Mouse (Mus musculus): Measurements from ENCODE around the gene Cradd.

The Cradd gene

DNA sequence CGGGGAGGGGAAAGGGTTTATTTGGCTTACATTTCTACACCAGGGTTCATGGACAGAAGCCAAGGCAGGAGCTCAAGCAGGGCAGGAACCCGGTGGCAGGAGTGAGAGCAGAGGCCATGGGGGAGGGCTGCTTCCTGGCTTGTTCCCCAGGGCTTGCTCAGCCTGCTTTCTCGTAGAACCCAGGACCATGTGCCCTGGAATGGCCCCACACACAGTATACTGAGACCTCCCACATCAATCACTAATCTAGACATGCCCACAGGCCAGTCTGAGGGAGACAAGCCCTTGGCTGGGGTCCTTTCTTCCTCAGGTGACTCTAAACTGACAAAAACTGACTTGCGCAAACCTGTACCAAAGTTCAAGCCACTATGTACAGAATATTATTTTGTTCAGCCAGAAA is 19.7 kb downstream of the Cradd start:
- no peak for DNase-seq

DNA sequence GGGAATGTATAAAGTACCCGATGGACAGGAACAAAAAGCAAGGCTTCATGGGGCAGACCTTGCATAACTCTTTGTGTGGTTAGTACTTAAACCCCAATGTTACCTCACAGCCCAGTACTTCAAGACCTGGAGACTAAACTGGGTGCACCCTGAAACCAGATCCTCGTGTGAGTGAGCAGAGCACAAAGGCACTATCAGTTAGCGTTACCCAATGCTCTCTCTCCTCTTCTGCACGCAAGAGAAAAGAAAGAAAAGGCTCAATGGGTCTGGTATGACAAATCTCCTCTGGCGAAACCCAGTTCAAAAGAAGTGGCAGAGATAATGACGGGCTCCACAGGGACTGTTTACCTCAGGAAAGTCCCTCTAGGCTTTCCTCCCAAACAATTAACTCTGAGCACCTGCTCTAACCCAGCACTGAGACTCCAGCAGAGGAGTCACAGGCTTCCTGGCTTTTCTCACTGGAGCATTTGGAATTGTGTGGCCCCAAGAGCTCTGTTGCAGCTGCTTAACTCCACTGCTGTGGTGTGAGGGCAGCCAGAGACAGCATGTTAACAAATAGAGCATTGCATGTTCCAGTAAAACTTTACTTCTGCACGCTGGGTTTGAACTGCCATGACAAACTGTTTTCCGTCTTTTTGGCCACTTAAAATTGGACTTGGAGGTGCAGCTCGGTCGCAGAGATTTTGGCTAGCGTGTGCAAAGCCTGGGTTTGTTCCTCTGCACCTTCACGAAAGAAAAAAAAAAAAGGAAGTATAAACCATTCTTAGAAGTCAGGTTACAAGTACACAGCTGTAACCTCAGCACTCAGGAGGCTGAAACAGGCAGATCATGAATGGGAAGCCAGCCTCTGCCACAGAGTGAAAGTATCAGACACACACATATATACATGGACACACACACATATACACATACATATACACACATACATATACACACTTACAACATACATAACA is 21.4 kb downstream of the Cradd start:
- DNase-seq: no peak

DNA sequence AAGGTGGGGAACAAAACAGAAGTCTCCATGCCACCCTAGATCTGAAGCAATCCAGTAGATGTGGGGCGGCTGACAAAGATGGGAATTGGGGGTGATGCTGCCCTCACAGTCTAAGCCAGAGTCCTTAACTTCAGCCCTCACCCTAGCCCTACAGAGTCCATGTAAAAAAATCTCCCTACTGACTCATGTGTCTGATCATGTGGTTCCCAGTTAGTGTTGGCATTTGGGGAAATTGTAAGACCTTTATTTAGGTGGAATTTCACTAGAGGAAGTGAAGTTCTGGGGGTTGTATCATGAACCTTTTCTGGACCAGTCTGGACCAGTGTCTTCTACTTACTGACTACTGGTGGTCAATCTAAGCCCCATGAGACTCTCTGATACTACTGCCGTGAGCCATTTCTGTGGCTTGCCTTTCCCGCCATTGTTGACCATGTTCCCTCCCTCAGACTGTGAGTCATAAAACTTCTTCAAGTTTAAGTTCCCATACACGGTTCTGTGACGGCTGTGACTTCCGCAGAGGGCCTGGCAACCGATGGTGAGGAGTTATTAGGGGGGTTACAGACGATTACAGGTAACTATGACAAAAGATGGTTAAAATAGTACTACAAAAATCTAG is 23.6 kb downstream of the Cradd start:
- DNase-seq: no peak

DNA sequence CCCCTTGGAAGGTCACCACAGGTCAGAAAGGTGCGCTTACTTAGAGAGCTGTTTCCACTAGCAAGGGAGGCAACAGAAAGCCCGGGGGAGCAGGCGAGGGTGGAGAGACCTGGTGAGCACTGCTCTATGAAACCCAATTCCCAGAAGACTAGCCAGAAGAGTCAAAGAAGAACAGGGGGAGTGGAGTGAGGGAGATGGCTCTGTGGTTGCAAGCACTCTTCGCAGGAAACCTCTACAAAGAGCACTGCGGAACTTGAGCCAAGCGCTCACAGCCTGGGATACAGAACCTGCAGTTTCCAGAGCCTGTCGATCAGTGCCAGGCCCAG is 24.2 kb downstream of the Cradd start:
- no peak for DNase-seq

DNA sequence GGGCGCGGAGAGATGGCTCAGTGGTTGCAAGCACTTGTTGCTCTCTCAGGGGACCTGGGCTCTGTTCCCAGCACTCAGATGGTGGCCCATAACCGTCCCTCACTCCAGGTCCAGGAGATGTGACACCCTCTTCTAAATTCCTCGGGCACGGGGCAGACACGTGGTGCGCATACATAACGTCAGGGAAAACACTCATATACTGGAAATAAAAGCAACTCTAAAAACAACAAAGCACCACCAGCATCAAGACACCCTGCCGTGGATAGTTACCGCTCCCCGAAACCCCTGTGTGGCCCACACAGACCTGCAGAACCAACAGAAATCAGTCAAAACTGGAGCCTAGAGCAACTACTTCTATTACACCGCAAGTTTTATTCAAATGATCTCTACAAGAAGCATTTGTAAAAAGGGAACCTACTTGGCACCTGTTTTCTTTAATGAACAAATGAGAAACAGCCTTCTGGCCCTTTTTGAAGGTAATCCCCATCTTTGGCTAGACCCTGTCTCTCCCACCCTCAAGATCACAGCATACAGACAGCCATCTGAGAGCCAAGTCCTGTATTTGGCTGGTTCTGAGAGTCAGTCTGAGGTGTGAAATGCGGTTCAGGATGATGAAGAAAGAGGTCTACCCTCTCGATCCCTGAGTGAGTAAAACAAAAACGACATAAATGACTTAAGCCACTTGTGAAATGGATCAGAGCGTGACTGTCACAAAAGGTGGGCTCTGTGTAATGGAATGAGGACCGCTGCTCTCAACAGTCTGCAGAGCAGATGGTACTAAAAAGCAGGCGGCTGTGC is 24.7 kb downstream of the Cradd start:
- no peak for DNase-seq

DNA sequence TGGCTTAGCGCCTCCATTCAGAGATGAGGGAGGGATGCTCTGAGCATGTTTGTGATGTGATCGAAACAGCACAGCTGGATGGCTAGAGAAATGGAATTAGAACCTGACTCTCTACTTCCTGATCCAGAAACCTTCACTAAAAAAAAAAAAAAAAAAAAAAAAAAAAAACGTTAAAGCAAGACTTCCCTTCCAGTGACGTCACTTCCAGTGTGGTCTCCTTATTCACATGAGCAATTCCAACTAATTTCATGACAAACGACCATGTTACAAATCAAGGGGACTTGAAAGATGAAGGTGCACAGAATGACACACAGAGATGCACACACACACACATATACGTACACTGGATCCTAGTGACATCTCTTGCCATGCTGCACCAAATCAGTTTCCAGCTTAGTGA is 25.4 kb downstream of the Cradd start:
- DNase-seq: no peak

DNA sequence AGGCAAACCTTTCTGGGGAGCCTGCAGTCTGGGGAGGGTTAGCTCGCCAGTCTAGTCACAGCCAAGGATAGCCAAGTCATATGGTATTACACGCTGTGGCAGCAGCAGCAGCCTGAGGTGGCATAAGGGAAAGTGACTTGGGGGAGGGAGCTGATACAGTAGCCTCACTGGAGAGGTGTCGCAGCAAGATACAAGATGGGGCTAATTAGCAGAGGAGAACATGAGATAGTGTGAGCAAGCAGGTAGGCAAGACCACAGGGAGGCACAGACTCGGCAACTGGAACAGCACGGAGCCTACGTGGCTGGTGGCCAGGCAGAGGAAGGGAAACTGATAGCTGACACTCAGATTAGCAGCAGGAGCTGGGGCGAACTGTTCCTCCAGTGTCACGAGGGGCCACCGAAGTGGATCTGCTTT is 26.2 kb downstream of the Cradd start:
- DNase-seq: peak; percentile 68

DNA sequence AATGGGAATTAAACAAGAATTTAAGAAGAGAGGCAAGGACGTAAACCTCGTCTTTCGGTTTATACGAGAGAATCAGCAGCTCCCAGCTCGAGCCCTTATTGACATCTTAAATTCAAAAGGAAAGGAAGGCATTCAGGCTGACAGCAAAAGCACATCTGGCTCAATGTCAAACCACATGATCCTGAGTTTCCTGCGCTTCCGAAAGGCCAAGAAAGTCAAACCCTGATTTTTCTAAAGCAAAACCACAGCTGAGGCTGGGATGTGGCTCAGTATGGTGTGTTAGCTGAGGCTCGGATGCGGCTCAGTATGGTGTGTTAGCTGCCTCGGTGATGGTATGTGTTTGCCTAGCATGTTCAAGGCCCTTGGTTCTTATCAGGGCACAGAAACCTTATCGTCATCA is 26.9 kb downstream of the Cradd start:
- no peak for DNase-seq

DNA sequence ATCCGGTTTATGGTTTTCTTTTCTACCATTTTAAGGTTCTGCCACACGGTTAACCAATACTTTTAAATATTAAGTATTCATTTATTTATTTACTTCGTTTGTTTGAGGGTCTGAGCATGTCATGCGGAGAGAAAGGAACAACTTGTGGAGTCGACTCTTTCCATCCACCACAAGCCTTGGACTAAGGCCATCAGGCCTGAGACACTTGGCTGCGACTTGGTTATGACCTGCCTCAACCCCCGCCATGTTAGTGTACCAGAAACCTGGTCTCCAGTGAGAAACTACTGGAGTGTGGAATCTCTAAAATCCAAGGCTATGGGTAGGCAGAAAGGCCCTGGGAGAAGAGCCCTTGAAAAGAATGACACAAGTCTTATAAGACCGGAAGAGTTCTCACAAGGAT is 30.7 kb downstream of the Cradd start:
- no peak for DNase-seq

DNA sequence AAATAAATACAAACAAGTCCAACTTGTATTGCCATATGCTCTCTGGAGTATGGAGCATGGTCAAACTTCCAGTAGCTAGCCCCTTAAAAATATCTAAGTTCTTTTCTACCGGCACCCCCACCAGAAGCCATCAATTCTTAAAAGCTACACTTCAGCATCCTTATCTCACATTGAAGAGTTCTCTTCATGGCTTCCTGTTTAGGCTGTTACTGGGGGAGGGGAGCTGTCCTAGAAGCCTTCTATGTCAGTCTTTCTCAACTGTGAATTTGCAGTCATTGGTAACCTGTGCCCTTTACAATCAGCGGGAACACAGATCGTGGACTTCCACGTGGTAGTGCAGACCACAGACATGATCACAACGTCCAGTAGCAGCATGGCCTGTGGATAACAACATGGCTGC is 31.7 kb downstream of the Cradd start:
- no peak for DNase-seq

DNA sequence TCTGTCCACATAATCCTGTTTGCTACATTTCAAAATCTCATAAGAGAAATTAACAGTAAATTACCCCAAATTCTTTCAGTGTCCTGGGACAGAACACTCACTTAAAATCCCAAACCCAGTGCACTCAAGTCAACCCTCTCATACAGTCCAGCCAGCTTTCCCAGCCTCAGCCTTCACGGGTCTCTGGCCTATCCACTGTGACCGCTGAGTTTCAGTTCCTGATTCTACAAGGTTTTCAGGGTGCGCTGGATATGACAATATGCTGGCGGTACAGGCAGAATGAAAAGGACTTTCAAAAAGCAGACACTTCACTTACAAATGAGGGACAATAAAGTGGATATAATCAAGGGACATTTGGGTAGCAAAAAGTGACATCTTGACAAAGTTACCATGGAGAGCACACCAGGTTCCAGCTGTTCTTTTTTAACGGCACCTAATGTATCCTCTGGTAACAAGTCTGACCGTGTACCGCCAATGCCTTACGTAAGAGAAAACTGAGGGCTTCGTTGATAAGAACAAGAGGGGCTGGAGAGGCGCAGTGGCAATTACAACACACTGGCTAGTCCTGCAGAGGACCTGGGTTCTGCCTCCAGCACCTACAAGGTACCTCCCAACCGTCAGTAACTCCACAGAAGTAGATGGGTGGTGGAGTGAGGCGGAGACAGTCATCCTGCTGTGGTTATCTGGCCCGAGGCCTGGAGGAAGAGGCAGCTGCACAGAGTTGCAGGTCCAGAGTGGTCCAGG is 32.6 kb downstream of the Cradd start:
- no peak for DNase-seq

DNA sequence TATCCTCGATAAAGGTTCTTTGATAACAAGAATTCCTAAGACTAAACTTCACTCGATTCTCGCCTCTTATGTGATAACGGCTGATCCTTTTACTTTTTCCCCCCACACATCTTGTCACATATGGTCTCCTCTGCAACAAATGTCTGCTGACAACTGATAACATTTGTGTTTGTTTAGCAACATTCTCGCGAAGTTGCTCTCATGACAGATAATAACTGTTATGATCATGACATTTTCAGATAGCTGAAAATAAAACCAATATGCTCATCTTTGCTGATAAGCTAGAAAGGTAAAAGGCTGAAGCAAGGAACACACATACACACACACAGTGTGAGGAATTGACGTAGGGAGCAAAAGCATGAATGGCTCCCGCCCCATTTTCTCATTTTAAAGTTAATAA is 34.1 kb downstream of the Cradd start:
- no peak for DNase-seq

DNA sequence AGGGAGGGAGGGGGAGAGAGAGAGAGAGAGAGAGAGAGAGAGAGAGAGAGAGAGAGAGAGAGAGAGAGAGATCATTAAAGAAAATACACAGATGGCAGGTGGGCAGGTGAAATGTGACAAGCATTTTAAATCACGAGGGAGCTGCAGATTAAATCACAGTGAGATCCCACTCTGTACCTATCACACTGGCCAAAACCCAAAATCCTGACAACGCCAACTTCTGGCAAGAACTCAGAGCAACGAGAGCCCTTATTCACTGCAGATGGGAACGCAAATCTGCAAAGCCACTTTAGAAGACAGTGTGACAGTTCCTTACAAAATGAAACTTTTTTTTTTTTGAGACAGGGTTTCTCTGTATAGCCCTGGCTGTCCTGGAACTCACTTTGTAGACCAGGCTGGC is 35.7 kb downstream of the Cradd start:
- DNase-seq: peak; percentile 49

DNA sequence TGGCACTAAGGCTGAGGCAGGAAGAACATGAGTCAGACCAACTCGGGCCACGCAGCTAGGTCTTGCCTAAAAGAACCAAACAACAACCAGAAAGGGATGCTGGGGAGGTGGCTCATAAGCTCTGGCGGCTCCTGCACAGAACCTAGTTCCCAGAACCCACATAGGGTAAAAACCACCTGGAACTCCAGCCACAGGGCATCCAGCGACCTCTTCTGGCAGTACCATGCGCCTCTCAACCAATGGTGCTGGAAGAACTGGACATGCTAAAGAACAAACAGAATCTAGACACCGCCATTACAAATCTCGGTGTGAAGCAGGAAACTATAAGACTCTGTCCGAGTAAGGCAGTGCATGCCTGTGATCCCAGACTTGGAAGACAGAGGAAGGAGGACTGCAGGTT is 36.6 kb downstream of the Cradd start:
- DNase-seq: no peak

DNA sequence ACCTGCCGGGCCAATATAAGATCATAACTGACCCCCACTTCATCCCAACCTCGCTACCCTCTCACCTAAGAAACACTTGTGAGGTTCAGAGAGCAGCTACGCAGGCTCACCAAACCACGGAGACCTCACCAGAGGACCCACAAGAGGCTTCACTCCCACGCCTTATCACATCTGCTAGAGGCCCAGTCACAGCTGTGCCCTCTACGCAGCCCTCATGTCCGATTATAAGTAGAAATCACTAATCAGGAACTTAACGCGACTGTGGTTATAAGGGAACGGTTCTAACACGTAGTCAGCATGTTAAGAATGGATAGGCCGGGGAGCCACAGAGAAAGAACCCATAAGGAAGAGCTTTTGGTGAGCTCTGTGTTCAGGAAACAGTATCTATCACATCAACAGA is 40.5 kb downstream of the Cradd start:
- DNase-seq: no peak

DNA sequence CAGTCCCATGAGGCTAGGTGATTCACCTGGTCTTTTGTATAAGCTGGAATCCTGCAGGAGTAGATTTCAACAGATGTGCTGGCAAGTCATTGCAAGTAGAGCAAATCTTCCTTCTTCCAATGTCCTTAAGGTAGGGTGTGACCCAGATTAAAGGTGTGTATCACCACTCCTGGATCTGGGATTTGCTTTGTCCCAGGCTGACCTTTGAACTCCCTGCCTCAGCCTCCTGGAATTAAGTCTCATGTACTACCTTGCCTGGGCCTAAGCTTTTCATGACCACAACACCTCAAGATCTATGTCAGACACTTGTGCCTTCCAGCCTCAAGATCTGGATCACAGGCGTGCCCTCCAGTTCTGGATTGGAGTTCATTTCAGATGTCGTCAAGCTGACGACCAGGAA is 41.9 kb downstream of the Cradd start:
- no peak for DNase-seq

DNA sequence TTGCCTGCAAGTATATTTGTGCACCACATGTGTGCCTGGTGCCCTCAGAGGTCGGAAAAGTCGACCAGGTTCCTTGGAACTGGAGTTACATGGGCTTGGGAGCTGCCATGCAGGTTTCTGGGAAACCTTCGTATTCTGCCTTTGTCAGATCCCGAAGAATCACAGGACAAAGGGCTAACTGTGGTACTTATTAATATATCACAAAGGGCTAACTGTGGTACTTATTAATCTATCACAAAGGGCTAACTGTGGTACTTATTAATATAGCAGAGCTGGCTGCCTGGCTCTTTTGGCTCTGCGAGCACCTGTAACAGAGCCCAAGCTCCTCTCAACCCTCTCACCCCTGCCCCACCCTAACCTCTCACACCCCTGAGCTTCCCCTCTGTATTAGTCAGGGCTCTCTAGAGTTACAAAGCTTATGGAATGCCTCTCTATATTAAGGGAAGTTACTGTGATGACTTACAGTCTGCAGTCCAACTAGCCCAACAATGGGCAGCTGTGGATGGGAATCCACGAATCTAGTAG is 42.4 kb downstream of the Cradd start:
- DNase-seq: no peak

DNA sequence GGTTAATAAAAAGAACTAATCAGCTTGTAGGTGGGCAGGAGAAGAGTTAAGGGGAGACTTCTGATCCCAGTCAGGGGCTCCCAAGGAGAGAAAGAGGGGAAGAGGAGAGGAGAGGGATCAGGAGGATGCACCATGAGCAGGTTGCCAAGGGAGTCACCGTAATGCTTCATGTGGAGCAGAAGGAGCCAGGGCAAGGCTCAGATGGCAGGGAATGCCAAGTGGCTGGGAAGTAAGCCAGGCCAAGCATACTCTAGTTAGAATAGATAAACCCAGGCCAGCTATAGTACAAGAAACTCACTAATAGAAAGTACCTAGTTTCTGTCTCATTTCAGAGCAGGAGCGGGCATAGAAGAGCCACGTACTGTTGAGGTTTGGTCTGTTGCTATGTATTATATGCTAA is 43.6 kb downstream of the Cradd start:
- no peak for DNase-seq

DNA sequence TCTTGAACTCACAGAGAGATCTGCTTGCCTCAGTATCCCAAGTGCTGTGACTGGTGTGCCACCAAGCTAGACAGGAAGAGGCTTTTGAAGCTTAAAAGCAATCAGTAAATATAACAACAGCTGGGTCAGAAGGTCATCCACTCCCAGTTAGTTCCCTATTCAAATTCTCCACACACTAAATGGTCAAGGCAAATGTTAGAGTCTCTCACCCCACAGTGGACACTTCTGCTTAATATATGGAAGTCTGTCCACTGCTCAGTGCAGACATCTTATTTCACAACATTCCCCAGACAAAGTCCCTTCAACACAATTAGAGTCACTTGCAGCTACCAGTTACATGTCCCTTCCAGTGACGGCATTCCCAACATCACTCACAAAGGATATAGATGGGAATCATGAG is 44.5 kb downstream of the Cradd start:
- no peak for DNase-seq

DNA sequence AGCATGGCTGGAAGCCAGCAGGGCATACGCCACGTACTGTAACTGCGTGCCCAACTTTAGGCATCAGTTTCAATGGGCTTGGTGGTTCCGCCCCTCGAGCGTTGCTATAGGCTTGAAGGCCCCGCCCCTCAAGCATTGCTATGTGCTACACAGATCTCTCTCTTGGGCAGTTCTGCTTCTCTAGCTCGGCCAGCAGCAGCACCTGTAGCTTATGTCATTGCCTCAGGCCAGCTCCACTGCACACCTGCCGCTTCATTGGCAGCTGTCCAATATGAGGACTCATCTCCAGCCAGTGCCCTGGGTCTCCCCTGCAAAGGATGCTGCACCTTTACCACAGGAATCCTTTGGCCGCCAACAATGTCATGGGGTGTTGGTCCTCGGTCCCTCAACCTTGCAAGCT is 45.8 kb downstream of the Cradd start:
- DNase-seq: no peak

DNA sequence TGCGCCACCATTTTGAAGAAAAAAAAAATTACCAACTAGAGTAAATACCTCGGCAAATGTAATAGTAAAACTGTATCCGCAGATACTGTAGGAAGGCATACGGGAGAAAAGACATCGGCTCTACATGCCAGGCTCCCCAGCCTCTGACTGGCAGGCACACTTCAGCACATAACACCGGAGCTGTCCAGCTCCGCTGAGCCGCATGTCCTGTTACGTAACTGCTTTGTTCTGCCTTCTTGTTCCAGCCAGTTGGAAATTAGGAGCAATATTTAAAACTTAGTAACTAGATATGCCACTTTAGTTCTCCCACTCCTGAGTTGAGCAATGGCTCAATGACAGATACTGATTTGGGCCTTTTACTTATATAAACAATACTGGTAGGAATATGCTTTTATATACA is 48.4 kb downstream of the Cradd start:
- DNase-seq: no peak

DNA sequence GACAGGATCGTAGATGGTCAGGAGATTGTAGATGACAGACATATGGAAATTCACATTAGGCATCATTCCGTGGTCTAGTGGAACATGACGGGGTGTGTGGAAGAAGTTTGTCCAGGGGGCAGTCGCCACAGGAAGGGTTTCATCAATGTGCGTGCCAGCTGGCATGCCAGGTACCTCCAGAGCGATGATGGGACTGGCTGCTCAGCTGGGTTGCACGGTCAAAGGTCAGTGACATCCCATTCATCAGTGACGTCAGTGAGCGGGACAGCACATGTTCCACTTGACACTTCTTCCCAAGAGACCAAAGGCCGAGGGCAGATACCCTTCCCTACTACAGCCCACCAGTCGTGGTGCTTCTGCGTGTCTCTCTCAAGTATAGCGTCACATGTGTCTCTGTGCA is 50.7 kb downstream of the Cradd start:
- DNase-seq: no peak

DNA sequence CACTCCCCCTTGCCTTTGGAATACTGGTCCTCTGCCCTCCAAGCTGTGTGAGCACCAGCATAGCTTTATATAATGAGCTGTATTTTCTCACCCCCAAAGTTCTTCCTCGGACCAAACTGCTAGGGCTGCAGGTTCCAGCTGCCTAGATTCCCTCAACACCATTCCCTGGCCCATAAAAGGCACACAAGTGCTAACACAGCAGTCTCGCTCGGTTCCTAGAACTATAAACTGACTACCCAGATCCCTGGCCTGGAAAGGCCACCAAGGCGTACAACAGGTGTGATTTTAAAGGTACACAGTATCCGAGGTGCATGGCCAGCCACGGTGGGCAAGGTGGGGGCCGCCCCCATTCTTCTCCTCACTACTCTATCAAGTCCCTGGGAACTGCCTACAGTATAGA is 54.8 kb downstream of the Cradd start:
- DNase-seq: no peak

All from layer of hippocampus, adult 9-11 months (tissue).